Mouse (Mus musculus) gastrocnemius, postnatal 4 days (tissue): ENCODE measurements at regions not wholly inside any gene's neighbourhood (a gene's known extent, or its start where the extent isn't known, plus 50 kb on each side); places are given as distances from the start of the nearest gene placed in this dataset.

Source experiments
- DNase-seq, 2 experiments: peaks; one replicate each; pipeline ENCODE4 v3.0.0; 2021 to 2022; ENCODE audit warnings: low spot score in 2 of 2, mixed read lengths in 2 of 2

GRCm38 (mm10) chr12:39840179-39840578, 197.6 kb downstream of the Arl4a start:
- no peak for DNase-seq

- DNase-seq, result no peak
Observed at GRCm38 (mm10) chr12:39831079-39831478, 206.7 kb downstream of the Arl4a start.

- DNase-seq, result no peak
Observed at GRCm38 (mm10) chr12:39830530-39830929, 207.3 kb downstream of the Arl4a start.

- DNase-seq, result no peak
Observed at GRCm38 (mm10) chr12:39822671-39823070, 215.2 kb downstream of the Arl4a start.

GRCm38 (mm10) chr12:39801536-39801935, 236.3 kb downstream of the Arl4a start:
- no peak for DNase-seq

GRCm38 (mm10) chr12:39797843-39798242, 240.0 kb downstream of the Arl4a start:
- DNase-seq, result peak in 1 of 2 experiments; percentile 14

- DNase-seq, result no peak
Observed at GRCm38 (mm10) chr12:39796939-39797338, 240.9 kb downstream of the Arl4a start.

GRCm38 (mm10) chr12:39785026-39785425, 252.8 kb downstream of the Arl4a start:
- DNase-seq, result no peak

GRCm38 (mm10) chr12:39784532-39784931, 253.3 kb downstream of the Arl4a start:
- DNase-seq, result no peak

- no peak for DNase-seq
Observed at GRCm38 (mm10) chr12:39776173-39776572, 261.7 kb downstream of the Arl4a start.

- DNase-seq, result no peak
Observed at GRCm38 (mm10) chr12:39766988-39767387, 270.8 kb downstream of the Arl4a start.

- no peak for DNase-seq
Observed at GRCm38 (mm10) chr12:39763529-39763928, 274.3 kb downstream of the Arl4a start.

GRCm38 (mm10) chr12:39761946-39762345, 275.9 kb downstream of the Arl4a start:
- DNase-seq, result no peak

- DNase-seq, result no peak
Observed at GRCm38 (mm10) chr12:39761326-39761725, 276.5 kb downstream of the Arl4a start.

GRCm38 (mm10) chr12:39757975-39758374, 279.9 kb downstream of the Arl4a start:
- DNase-seq, result no peak

- no peak for DNase-seq
Observed at GRCm38 (mm10) chr12:39751850-39752249, 286.0 kb downstream of the Arl4a start.

- no peak for DNase-seq
Observed at GRCm38 (mm10) chr12:39742156-39743063, 295.4 kb downstream of the Arl4a start.

GRCm38 (mm10) chr12:39741051-39741847, 296.6 kb downstream of the Arl4a start:
- no peak for DNase-seq

- DNase-seq, result no peak
Observed at GRCm38 (mm10) chr12:39736966-39737365, 300.9 kb downstream of the Arl4a start.

GRCm38 (mm10) chr12:39736097-39736920, 301.5 kb downstream of the Arl4a start:
- DNase-seq, result no peak

- no peak for DNase-seq
Observed at GRCm38 (mm10) chr12:39734176-39734575, 303.6 kb downstream of the Arl4a start.
